Mouse (Mus musculus) cerebellum, adult 2 months (tissue): ENCODE measurements around the gene Tor3a. TPM values are rescaled to one million over a fixed set of nuclear protein-coding genes. Genes with fewer than 3 reads are reported as not detected.
A peak's percentile ranks its signal among the peaks of the same experiment; 100 is the strongest.

Experiments
- DNase-seq, 2 experiments: peaks; one replicate each; pipeline ENCODE4 v3.0.0; 2021
- H3K27ac ChIP-seq: fragments of 200-500 bp; 2 replicates; pipeline ENCODE4 v1.5.1; 2012; ENCODE audit warnings: low read length, control low read depth, inconsistent platforms; ENCODE audit not compliant: insufficient read depth
- H3K27me3 ChIP-seq: fragments of 200-500 bp; 2 replicates; pipeline ENCODE4 v1.6.1; 2012; ENCODE audit warnings: inconsistent platforms, mild to moderate bottlenecking, low read length, moderate library complexity; ENCODE audit not compliant: control insufficient read depth, insufficient read depth
- H3K4me1 ChIP-seq: fragments of 200-500 bp; 2 replicates; pipeline ENCODE4 v1.6.1; 2011; ENCODE audit warnings: low read length; ENCODE audit not compliant: control insufficient read depth, insufficient read depth
- H3K4me3 ChIP-seq: fragments of 200-500 bp; replicated peaks from 2 replicates; pipeline ENCODE3; 2011; ENCODE audit warnings: mild to moderate bottlenecking, low read depth, low read length, control low read depth; ENCODE audit not compliant: insufficient read depth
- CTCF ChIP-seq: fragments of 200-500 bp; IDR thresholded peaks from 2 replicates; pipeline ENCODE4 v1.5.1; 2011; ENCODE audit warnings: low read depth, mild to moderate bottlenecking, control low read depth, low read length, moderate library complexity, borderline replicate concordance; ENCODE audit not compliant: insufficient read depth
- POLR2A ChIP-seq: fragments of 200-500 bp; IDR thresholded peaks from 2 replicates; pipeline ENCODE4 v1.6.1; 2011; ENCODE audit warnings: low read length, control low read depth, borderline replicate concordance; ENCODE audit not compliant: insufficient read depth
- WGBS: fragments of 180-500 bp; shearing (Covaris S2); methylation state at CpG from one replicate; pipeline ENCODE4 v1.1.7; 2018; 5-methylcytosine and 5-hydroxymethylcytosine counted together
- polyA plus RNA-seq: library from polyadenylated mRNA; depleted of rRNA; stranded (reverse); fragments of >200 nt; gene quantifications from 2 replicates; pipeline ENCODE4 v1.2.3, GENCODE M21; 2012

Gene Tor3a
- polyA plus RNA-seq, 1 experiment = 6.1 TPM

DNA sequence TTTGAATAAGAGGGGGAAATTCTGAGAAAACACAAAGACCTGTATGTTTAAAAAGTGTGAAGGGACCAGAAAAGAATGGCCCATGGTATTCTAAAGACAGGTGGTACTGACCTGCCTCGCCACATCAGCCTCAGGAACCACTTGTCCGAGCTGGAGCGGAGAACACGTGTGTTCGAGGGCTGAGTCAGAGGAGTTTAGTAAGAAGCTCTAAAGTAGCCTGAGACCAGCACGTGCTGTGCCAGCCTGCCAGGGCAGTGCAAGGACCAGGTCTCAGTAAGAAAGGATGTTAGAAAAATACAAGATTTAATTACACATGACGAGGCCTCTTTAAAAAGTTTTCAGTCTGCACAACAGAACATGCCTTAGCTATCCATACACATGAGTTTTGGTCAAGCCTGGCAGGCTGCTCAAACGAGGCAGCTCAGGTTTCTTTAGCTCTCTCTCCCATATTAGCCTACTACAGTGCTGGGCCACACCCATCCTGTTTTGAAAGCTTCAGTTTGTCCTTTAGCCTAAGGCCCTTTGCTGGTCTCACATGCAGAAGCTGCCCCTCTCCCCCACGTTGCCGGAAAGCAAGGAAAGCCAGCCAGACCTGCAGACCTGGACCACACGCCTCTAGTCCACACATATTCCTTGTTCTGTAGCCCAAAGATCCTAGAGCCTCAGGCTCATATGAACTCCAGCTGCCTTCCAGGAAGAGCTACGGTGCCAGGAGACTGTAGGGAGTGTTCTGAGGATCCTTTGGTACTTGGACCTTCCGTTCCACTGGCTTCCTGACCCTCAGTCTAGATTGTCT, 19.2 kb downstream of the Tor3a start:
- no peak overlapping the region for H3K4me3 ChIP-seq
- H3K27me3 ChIP-seq = no peaks in the 10 kb centered on the region
- peaks cover 21% of the 10 kb centered on the region for H3K4me1 ChIP-seq
- no peak for DNase-seq
- H3K27ac ChIP-seq = no peak overlapping the region
- no peak for TF ChIP-seq CTCF
- TF ChIP-seq POLR2A = no peak
- 80% methylated on average over 13 of the region's 13 CpGs for WGBS

GRCm38 (mm10) chr1:156652189-156652822, 21.9 kb downstream of the Tor3a start:
- H3K27ac ChIP-seq = no peak overlapping the region
- TF ChIP-seq CTCF (no peak), POLR2A (no peak)
- H3K27me3 ChIP-seq = no peaks in the 10 kb centered on the region
- H3K4me1 ChIP-seq = peaks cover 14% of the 10 kb centered on the region
- no peak for DNase-seq
- H3K4me3 ChIP-seq = no peak overlapping the region
- 54% methylated on average over 6 of the region's 6 CpGs for WGBS

DNA sequence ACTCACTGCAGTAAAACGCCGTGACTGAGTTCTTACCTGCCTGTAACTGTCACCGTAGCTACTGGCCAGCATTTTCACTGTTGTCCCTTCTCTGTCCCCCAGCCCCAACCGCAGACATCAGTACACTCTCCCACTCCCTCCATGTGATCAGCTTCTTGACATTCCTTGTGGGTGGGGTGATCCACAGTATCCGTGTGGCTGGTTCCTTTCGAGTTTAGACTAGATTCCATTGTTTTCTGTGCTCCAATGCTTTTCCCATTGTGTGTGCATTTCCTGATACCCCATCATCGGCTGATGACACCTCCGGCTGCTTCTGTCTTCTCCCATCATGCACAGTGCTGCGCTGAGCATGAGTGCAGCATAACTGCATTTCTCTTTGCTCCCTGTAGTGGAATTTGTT, 23.5 kb downstream of the Tor3a start:
- no peak overlapping the region for H3K4me3 ChIP-seq
- no peaks in the 10 kb centered on the region for H3K27me3 ChIP-seq
- TF ChIP-seq POLR2A (no peak), CTCF (no peak)
- 76% methylated on average over 9 of the region's 9 CpGs for WGBS
- DNase-seq = no peak
- peaks cover 19% of the 10 kb centered on the region for H3K4me1 ChIP-seq
- H3K27ac ChIP-seq = no peak overlapping the region

DNA sequence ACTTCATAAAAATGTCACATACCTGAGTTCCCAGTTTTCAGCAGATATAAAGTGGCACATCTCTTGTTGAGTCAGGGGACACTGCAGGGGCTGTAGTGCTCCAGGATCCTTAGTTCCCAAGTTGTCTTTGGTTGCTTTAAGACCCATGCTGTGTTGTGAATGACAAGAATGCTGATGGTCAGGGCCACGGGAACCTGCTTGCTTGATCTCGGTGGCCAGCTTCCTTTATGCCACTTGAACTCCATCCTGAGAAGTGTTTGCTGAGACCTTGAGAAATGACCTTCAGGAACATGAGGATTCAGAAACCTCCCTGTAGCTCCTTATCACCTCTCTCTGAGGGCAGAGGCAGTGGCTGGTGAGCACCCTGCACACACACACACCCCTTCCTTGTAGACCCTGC, 25.5 kb downstream of the Tor3a start:
- Histone ChIP-seq H3K27ac (no peak overlapping the region), H3K27me3 (no peaks in the 10 kb centered on the region), H3K4me3 (no peak overlapping the region), H3K4me1 (peaks cover 19% of the 10 kb centered on the region)
- 32% methylated on average over 2 of the region's 2 CpGs for whole genome bisulfite sequencing
- no peak for DNase-seq
- no peak for TF ChIP-seq CTCF

DNA sequence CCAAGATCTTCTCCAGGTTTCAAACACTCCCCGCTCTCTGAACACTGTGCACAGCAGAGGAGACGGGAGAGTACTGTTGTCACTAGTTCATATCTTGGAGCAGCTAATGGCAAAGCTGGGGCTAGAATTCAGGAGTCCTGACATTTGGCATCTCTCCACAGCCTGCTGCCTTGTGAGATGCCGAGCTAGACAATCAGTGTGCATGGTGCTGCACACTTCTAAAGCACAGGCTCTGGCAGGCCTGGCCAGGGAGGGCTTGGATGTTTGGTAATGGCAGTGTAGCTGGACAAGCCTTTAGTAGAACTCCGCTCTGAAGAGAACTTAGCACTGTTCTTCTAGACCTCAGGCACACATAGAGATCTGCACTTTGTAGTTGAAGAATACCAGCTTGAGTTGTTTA, 28.2 kb downstream of the Tor3a start:
- DNase-seq = peak; percentile 53 to 69
- Histone ChIP-seq H3K4me3 (no peak overlapping the region), H3K27ac (peak overlapping the region; percentile 73; the same call in 1 of the 2 replicates), H3K27me3 (no peaks in the 10 kb centered on the region), H3K4me1 (peaks cover 19% of the 10 kb centered on the region)
- TF ChIP-seq CTCF (no peak), POLR2A (no peak)
- WGBS = 57% methylated on average over 4 of the region's 4 CpGs

DNA sequence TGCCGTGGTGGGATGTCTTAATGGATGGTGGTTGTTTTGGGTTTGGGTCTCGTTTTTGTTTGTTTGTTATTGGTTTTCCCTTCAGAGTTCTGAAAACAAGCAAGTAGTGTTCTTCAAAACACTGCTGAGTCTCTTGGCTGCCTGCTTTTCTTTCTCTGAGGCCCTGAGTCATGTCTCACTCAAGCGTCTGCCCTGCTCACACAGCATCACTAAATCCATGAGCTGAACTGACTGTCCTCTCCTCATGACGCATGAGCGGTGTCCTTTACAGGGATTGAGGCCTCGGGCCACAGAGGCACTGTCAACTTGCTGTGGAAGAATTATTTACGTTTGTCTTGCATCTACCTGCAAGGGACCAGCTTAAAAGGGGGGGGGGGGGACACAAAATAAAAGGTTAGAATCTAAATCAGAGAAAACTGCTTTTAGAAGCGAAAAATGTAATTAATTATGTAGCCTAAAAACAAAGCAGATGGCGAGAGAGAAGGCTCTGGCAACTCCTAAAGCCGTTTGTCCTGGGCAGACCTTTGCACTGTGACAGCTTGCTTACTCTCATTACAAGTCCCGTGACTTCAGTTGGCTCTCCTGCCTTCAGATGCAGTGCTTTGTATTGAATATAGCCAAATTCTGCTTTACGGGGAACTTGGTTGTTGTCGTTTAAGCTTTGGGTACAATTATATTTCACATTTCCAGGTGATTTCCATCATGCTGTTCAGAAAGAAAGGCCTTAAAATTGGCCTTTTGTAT, 29.2 kb downstream of the Tor3a start:
- DNase-seq = peak; percentile 64 to 82
- Histone ChIP-seq H3K27ac (peak overlapping the region; percentile 73), H3K4me3 (no peak overlapping the region), H3K27me3 (no peaks in the 10 kb centered on the region), H3K4me1 (peaks cover 25% of the 10 kb centered on the region)
- TF ChIP-seq CTCF (no peak), POLR2A (no peak)
- WGBS = 17% methylated on average over 13 of the region's 13 CpGs

GRCm38 (mm10) chr1:156644061-156644460, 30.1 kb downstream of the Tor3a start:
- 72% methylated on average over 10 of the region's 10 CpGs for whole genome bisulfite sequencing
- H3K27ac ChIP-seq = peak overlapping the region; percentile 73; the same call in 1 of the 2 replicates
- H3K4me1 ChIP-seq = peaks cover 25% of the 10 kb centered on the region
- DNase-seq = no peak
- TF ChIP-seq CTCF (no peak), POLR2A (no peak)
- no peak overlapping the region for H3K4me3 ChIP-seq
- no peaks in the 10 kb centered on the region for H3K27me3 ChIP-seq

DNA sequence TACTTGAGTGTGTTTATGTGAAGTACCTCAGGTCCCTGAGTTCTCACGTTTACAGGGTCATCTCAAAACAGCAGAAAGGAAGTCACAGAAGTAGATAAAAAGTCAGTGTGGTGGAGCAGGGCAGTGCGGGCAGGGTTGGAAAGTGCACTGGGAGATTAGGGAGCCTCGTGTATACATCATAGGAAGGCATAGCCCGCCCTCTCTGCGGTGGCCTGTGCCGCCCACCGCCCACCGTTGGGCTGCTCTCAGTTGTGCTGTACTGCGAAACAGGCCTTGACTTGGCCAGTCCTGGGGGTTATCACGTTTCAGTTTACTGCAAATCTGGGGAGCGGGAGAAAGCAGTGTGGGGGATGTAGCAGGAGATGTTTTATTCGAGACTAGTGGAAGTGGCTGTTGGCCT, 31.3 kb downstream of the Tor3a start:
- no peak overlapping the region for H3K4me3 ChIP-seq
- 77% methylated on average over 12 of the region's 12 CpGs for WGBS
- H3K4me1 ChIP-seq = peaks cover 25% of the 10 kb centered on the region
- no peak overlapping the region for H3K27ac ChIP-seq
- TF ChIP-seq CTCF (no peak), POLR2A (no peak)
- H3K27me3 ChIP-seq = no peaks in the 10 kb centered on the region
- no peak for DNase-seq
